14 mouse cellular contexts compared by ENCODE assay signal in genomic region chr4:151411016-151411415, GRCm38 (mm10).
A peak's percentile ranks its signal among the peaks of the same experiment; 100 is the strongest.
DNase-seq lines count a peak whose midpoint lies in the region; ATAC-seq lines count a peak whose summit lies in the region.
"Had no signal": no experiment of that assay in that cellular context is flagged by ENCODE, and none has a peak within 500 bp of the region (broad histone marks: within the 10 kb centered on the region; RNA-seq: fewer than 3 reads in every experiment).

No protein-coding gene starts in this region.

- 0 out of 2 replicates have a peak, but pooled peaks cover 2% of the 10 kb centered on the region for H3K27me3 ChIP-seq in hindbrain, embryonic 13.5 days
- H3K27me3 ChIP-seq in hindbrain, embryonic 11.5 days (ENCODE audit: control insufficient read depth, insufficient read depth, low read length), result no peaks in the 10 kb centered on the region
- 0 out of 2 replicates have a peak, but pooled peaks cover 20% of the 10 kb centered on the region for H3K27me3 ChIP-seq in limb, embryonic 12.5 days
- H3K27me3 ChIP-seq in limb, embryonic 10.5 days (ENCODE audit: low read depth, poor library complexity, severe bottlenecking), result 0 out of 2 replicates have a peak, but pooled peaks cover 3% of the 10 kb centered on the region
- no peaks in the 10 kb centered on the region for H3K27me3 ChIP-seq in embryonic facial prominence, embryonic 14.5 days (replicated peaks; ENCODE audit: control insufficient read depth, insufficient read depth, low read length)
- peaks cover 27% of the 10 kb centered on the region for H3K27me3 ChIP-seq in limb, embryonic 15.5 days
- H3K27me3 ChIP-seq: CH12.LX, Patski had no signal

- no peak overlapping the region for H3K4me2 ChIP-seq in hindbrain, embryonic 13.5 days
- no peak overlapping the region for H3K4me2 ChIP-seq in hindbrain, embryonic 11.5 days (replicated peaks; ENCODE audit: low read depth, low read length)
- no peak overlapping the region for H3K4me2 ChIP-seq in limb, embryonic 12.5 days
- H3K4me2 ChIP-seq in embryonic facial prominence, embryonic 14.5 days (ENCODE audit: low read depth, low read length), result no peak overlapping the region
- H3K4me2 ChIP-seq in limb, embryonic 15.5 days, result peak overlapping the region; percentile 17

- no peak for DNase-seq in hindbrain, embryonic 11.5 days (ENCODE audit: low spot score)
- no peak for DNase-seq in limb, embryonic 10.5 days (ENCODE audit: low spot score)
- peak; percentile 29 for DNase-seq in embryonic facial prominence, embryonic 14.5 days (ENCODE audit: low spot score)
- DNase-seq in T-cell, adult 2 months (ENCODE audit: low spot score), result no peak
- DNase-seq: cerebellum, postnatal 36 days; kidney, adult 18-20 months; spleen, adult 18-20 months had no signal

- WGBS in hindbrain, embryonic 13.5 days, result 49% methylated on average over 3 of the region's 3 CpGs
- WGBS in hindbrain, embryonic 11.5 days, result 58% methylated on average over 3 of the region's 3 CpGs
- WGBS in limb, embryonic 12.5 days, result 43% methylated on average over 3 of the region's 3 CpGs
- 75% methylated on average over 3 of the region's 3 CpGs for WGBS in limb, embryonic 10.5 days
- 53% methylated on average over 3 of the region's 3 CpGs for WGBS in embryonic facial prominence, embryonic 14.5 days
- WGBS in limb, embryonic 15.5 days, result 40% methylated on average over 3 of the region's 3 CpGs

- 0 out of 2 replicates have a peak overlapping the region, but pooled peaks have one; percentile 40 for H3K27ac ChIP-seq in hindbrain, embryonic 13.5 days
- H3K27ac ChIP-seq in hindbrain, embryonic 11.5 days (ENCODE audit: low read depth, low read length), result no peak overlapping the region
- H3K27ac ChIP-seq in limb, embryonic 12.5 days, result 0 out of 2 replicates have a peak overlapping the region, but pooled peaks have one; percentile 62
- H3K27ac ChIP-seq in limb, embryonic 10.5 days, result no peak overlapping the region
- H3K27ac ChIP-seq in embryonic facial prominence, embryonic 14.5 days (replicated peaks; ENCODE audit: low read depth, low read length), result peak overlapping the region; percentile 28
- H3K27ac ChIP-seq in limb, embryonic 15.5 days, result peak overlapping the region; percentile 64; the same call in 1 of the 2 replicates
- H3K27ac ChIP-seq: liver, embryonic 14.5 days; midbrain, embryonic 15.5 days had no signal

- H3K4me1 ChIP-seq in hindbrain, embryonic 13.5 days (replicated peaks), result peaks cover 32% of the 10 kb centered on the region
- H3K4me1 ChIP-seq in hindbrain, embryonic 11.5 days (replicated peaks; ENCODE audit: control insufficient read depth, insufficient read depth, low read length), result 0 out of 2 replicates have a peak, but pooled peaks cover 3% of the 10 kb centered on the region
- peaks cover 36% of the 10 kb centered on the region for H3K4me1 ChIP-seq in limb, embryonic 12.5 days (replicated peaks)
- H3K4me1 ChIP-seq in limb, embryonic 10.5 days, result peaks cover 32% of the 10 kb centered on the region
- peaks cover 21% of the 10 kb centered on the region for H3K4me1 ChIP-seq in embryonic facial prominence, embryonic 14.5 days (ENCODE audit: control insufficient read depth, insufficient read depth, low read length)
- peaks cover 25% of the 10 kb centered on the region for H3K4me1 ChIP-seq in limb, embryonic 15.5 days

- no peak overlapping the region for H3K9ac ChIP-seq in hindbrain, embryonic 13.5 days
- H3K9ac ChIP-seq in hindbrain, embryonic 11.5 days (ENCODE audit: low read depth, low read length), result no peak overlapping the region
- H3K9ac ChIP-seq in limb, embryonic 12.5 days (replicated peaks), result no peak overlapping the region
- H3K9ac ChIP-seq in embryonic facial prominence, embryonic 14.5 days (ENCODE audit: low read depth, low read length), result no peak overlapping the region
- H3K9ac ChIP-seq in limb, embryonic 15.5 days, result no peak overlapping the region
- H3K9ac ChIP-seq: liver, embryonic 14.5 days; midbrain, embryonic 15.5 days had no signal

- H3K4me3 ChIP-seq in hindbrain, embryonic 13.5 days, result no peak overlapping the region
- no peak overlapping the region for H3K4me3 ChIP-seq in hindbrain, embryonic 11.5 days (ENCODE audit: low read depth, low read length)
- no peak overlapping the region for H3K4me3 ChIP-seq in limb, embryonic 12.5 days (replicated peaks)
- no peak overlapping the region for H3K4me3 ChIP-seq in limb, embryonic 10.5 days
- H3K4me3 ChIP-seq in embryonic facial prominence, embryonic 14.5 days (ENCODE audit: low read depth, low read length), result no peak overlapping the region
- H3K4me3 ChIP-seq in limb, embryonic 15.5 days, result no peak overlapping the region
- H3K4me3 ChIP-seq: midbrain, embryonic 15.5 days had no signal

- H3K36me3 ChIP-seq in hindbrain, embryonic 13.5 days, result no peaks in the 10 kb centered on the region
- H3K36me3 ChIP-seq in hindbrain, embryonic 11.5 days (ENCODE audit: control insufficient read depth, insufficient read depth, low read length), result no peaks in the 10 kb centered on the region
- no peaks in the 10 kb centered on the region for H3K36me3 ChIP-seq in limb, embryonic 12.5 days
- H3K36me3 ChIP-seq in limb, embryonic 10.5 days, result no peaks in the 10 kb centered on the region
- H3K36me3 ChIP-seq in embryonic facial prominence, embryonic 14.5 days (ENCODE audit: control insufficient read depth, insufficient read depth, low read length), result no peaks in the 10 kb centered on the region
- H3K36me3 ChIP-seq in limb, embryonic 15.5 days, result no peaks in the 10 kb centered on the region
- H3K36me3 ChIP-seq: midbrain, embryonic 15.5 days had no signal

- no peak for ATAC-seq in hindbrain, embryonic 13.5 days (ENCODE audit: low FRiP score)
- ATAC-seq in hindbrain, embryonic 11.5 days (ENCODE audit: low FRiP score), result no peak
- no peak for ATAC-seq in limb, embryonic 12.5 days (ENCODE audit: insufficient number of reproducible peaks, insufficient read depth, low FRiP score, low TSS enrichment, low read depth)
- ATAC-seq in embryonic facial prominence, embryonic 14.5 days (ENCODE audit: low read depth), result no peak
- ATAC-seq in limb, embryonic 15.5 days (ENCODE audit: insufficient number of reproducible peaks, low FRiP score, low TSS enrichment, low read depth), result no peak

- no peaks in the 10 kb centered on the region for H3K9me3 ChIP-seq in hindbrain, embryonic 13.5 days
- H3K9me3 ChIP-seq in hindbrain, embryonic 11.5 days (ENCODE audit: control insufficient read depth, low read length), result no peaks in the 10 kb centered on the region
- H3K9me3 ChIP-seq in limb, embryonic 12.5 days, result peaks cover 7% of the 10 kb centered on the region; the same call in 1 of the 2 replicates
- H3K9me3 ChIP-seq in limb, embryonic 10.5 days (replicated peaks), result no peaks in the 10 kb centered on the region
- H3K9me3 ChIP-seq in embryonic facial prominence, embryonic 14.5 days (ENCODE audit: control insufficient read depth, low read length), result no peaks in the 10 kb centered on the region
- H3K9me3 ChIP-seq in limb, embryonic 15.5 days, result no peaks in the 10 kb centered on the region
- H3K9me3 ChIP-seq: midbrain, embryonic 15.5 days had no signal

Comparison
In these comparisons a context has a peak if more than half of its experiments do, and no peak if none do; other contexts are left out.
1. H3K27ac ChIP-seq: peak in hindbrain, embryonic 13.5 days (single experiment), limb, embryonic 12.5 days (single experiment), embryonic facial prominence, embryonic 14.5 days (single experiment) and limb, embryonic 15.5 days (single experiment); none in hindbrain, embryonic 11.5 days (single experiment) and limb, embryonic 10.5 days (single experiment).